Mouse (Mus musculus) CH12.LX (cell line): ENCODE data around the gene Mrpl18.

Source experiments
- CTCF ChIP-seq, 2 experiments: IDR thresholded peaks in 1 of 2; conservative IDR thresholded peaks in 1 of 2; 2 replicates each; pipeline ENCODE4 v1.5.1; 2011 to 2012; ENCODE audit warnings: low read depth in 2 of 2, low read length in 2 of 2, improper control_type of control experiment in 1 of 2, inconsistent platforms in 1 of 2, mild to moderate bottlenecking in 1 of 2, moderate library complexity in 1 of 2
- E2F4 ChIP-seq: IDR thresholded peaks from 2 replicates; pipeline ENCODE4 v1.6.1; 2011; ENCODE audit warnings: low read depth, low read length, improper control_type of control experiment; ENCODE audit not compliant: insufficient replicate concordance
- EP300 ChIP-seq: IDR thresholded peaks from 2 replicates; pipeline ENCODE4 v1.6.1; 2011; ENCODE audit warnings: low read length, improper control_type of control experiment
- HCFC1 ChIP-seq: IDR thresholded peaks from 2 replicates; pipeline ENCODE4 v1.6.1; 2012; ENCODE audit warnings: low read depth, mild to moderate bottlenecking, inconsistent platforms, low read length, improper control_type of control experiment
- MAFK ChIP-seq: IDR thresholded peaks from 2 replicates; pipeline ENCODE4 v1.6.1; 2011; ENCODE audit warnings: low read length, improper control_type of control experiment; ENCODE audit not compliant: insufficient replicate concordance
- NRF1 ChIP-seq: IDR thresholded peaks from 2 replicates; pipeline ENCODE4 v1.6.1; 2014; ENCODE audit warnings: low read depth, mild to moderate bottlenecking, inconsistent platforms, low read length, improper control_type of control experiment, moderate library complexity
- PAX5 ChIP-seq: IDR thresholded peaks from 2 replicates; pipeline ENCODE4 v1.6.1; 2012; ENCODE audit warnings: low read length, inconsistent platforms, mixed read lengths
- POLR2A ChIP-seq: IDR thresholded peaks from 2 replicates; pipeline ENCODE4 v1.6.1; 2011; ENCODE audit warnings: low read depth, mild to moderate bottlenecking, improper control_type of control experiment, low read length
- TBP ChIP-seq: conservative IDR thresholded peaks from 2 replicates; pipeline ENCODE4 v1.6.1; 2011; ENCODE audit warnings: low read depth, low read length, improper control_type of control experiment

DNA sequence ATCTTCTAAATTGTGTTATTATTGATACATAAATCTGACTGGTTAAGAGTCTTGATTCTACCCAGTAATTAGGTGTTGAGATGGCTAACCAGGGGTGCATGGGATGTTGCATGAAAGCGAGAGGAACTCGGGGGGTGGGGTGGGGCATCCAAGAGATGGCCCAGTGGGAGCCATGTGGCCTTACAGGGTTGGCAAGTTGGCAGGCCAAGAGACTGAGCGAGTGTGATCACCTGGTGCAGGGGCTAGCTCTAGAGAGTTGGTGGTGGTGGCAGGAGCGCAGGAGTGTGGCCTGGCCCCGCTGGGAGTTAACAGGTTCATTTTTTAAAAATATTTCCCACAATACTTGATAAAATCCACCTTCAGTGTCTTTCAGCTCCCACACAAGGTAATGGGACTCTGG is 18.5 kb downstream of the Mrpl18 start:
- TF ChIP-seq POLR2A (no peak), MAFK (no peak), PAX5 (no peak), TBP (no peak), NRF1 (no peak), E2F4 (no peak), CTCF (conservative IDR thresholded peaks at IDR 0.05 in 1 of 2, IDR thresholded peaks at IDR 0.05 in 1 of 2; ENCODE audit: low read depth in 2 of 2, low read length in 2 of 2) (no peak), EP300 (no peak), HCFC1 (no peak)
